Mouse (Mus musculus) small intestine, adult 2 months (tissue): ENCODE measurements around the gene Olfr141. TPM values are rescaled to one million over a fixed set of nuclear protein-coding genes. Genes with fewer than 3 reads are reported as not detected.

Source experiments
- H3K27ac ChIP-seq: fragments of 200-500 bp; 2 replicates; pipeline ENCODE4 v1.5.1; 2012; ENCODE audit warnings: low read depth, low read length, control low read depth, inconsistent platforms; ENCODE audit not compliant: insufficient read depth
- H3K27me3 ChIP-seq: fragments of 200-500 bp; 2 replicates; pipeline ENCODE4 v1.6.1; 2012; ENCODE audit warnings: mild to moderate bottlenecking, moderate library complexity, low read length, inconsistent platforms; ENCODE audit not compliant: control insufficient read depth, insufficient read depth
- H3K36me3 ChIP-seq: fragments of 200-500 bp; 2 replicates; pipeline ENCODE4 v1.6.1; 2012; ENCODE audit warnings: mild to moderate bottlenecking, low read length, control low read depth, inconsistent platforms; ENCODE audit not compliant: control insufficient read depth, insufficient read depth
- H3K4me1 ChIP-seq: fragments of 200-500 bp; 2 replicates; pipeline ENCODE4 v1.6.1; 2012; ENCODE audit warnings: low read length, inconsistent platforms, mixed read lengths; ENCODE audit not compliant: control insufficient read depth, insufficient read depth, insufficient read length
- H3K4me3 ChIP-seq: fragments of 200-500 bp; 2 replicates; pipeline ENCODE4 v1.5.1; 2012; ENCODE audit warnings: low read depth, mild to moderate bottlenecking, control low read depth, inconsistent platforms, low read length, moderate library complexity
- CTCF ChIP-seq: fragments of 200-500 bp; IDR thresholded peaks from 2 replicates; pipeline ENCODE4 v1.5.1; 2012; ENCODE audit warnings: low read depth, mild to moderate bottlenecking, control low read depth, inconsistent platforms, low read length, moderate library complexity, mixed read lengths; ENCODE audit not compliant: insufficient replicate concordance, insufficient read length; ENCODE audit errors: extremely low read depth
- POLR2A ChIP-seq: fragments of 200-500 bp; IDR thresholded peaks from 2 replicates; pipeline ENCODE4 v1.6.1; 2012; ENCODE audit warnings: low read depth, mild to moderate bottlenecking, control low read depth, inconsistent platforms, low read length, moderate library complexity
- WGBS: fragments of 180-500 bp; shearing (Covaris S2); methylation state at CpG from one replicate; pipeline ENCODE4 v1.1.7; 2018; 5-methylcytosine and 5-hydroxymethylcytosine counted together
- polyA plus RNA-seq: library from polyadenylated mRNA; depleted of rRNA; stranded (reverse); fragments of >200 nt; gene quantifications from 2 replicates; pipeline ENCODE4 v1.2.3, GENCODE M21; 2012; rRNA removed

Gene Olfr141
- polyA plus RNA-seq: not detected in 2 replicates

DNA sequence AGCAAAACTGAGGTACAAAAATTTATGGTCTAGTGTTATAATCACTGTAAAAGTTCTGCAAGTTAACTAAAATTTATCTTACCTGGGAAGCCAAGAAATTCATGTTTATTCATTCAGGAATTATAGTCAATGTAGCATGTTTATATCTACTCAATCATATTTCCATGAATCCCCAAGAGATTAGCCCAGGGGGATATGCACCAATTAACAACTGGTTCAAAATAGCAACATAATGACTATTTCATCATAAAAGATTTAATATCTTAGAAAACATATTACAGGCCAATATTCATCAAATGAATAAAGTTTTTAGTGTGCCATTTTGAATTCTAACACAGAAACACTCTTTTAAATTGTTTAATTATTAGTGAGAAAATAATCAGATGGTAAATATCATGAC, at the start of gene Olfr141:
Gene Olfr141 (minus strand): TSS at position 101 of the 400 bp plus-strand sequence.
- H3K4me3 ChIP-seq: no peak within 1 kb of the TSS
- no peak for TF ChIP-seq POLR2A
- no peak for TF ChIP-seq CTCF
- H3K36me3 ChIP-seq: no peaks in the 10 kb centered on the region
- H3K27ac ChIP-seq: no peak within 1 kb of the TSS
- H3K27me3 ChIP-seq: no peaks in the 10 kb centered on the region
- H3K4me1 ChIP-seq: no peaks in the 10 kb centered on the region

GRCm38 (mm10) chr2:86851596-86851995, 41.8 kb upstream of the Olfr141 start, which contains the start of gene Olfr1095:
Gene Olfr1095 (minus strand): TSS chr2:86851696.
- TF ChIP-seq CTCF: no peak
- TF ChIP-seq POLR2A: no peak
- H3K27me3 ChIP-seq: no peaks in the 10 kb centered on the region
- no peaks in the 10 kb centered on the region for H3K36me3 ChIP-seq
- no peak within 1 kb of the TSS for H3K27ac ChIP-seq
- H3K4me3 ChIP-seq: no peak within 1 kb of the TSS
- 79% methylated on average over 3 of the region's 3 CpGs for WGBS
- H3K4me1 ChIP-seq: no peaks in the 10 kb centered on the region

- Histone ChIP-seq H3K4me3 (no peak within 1 kb of the TSS), H3K4me1 (no peaks in the 10 kb centered on the region), H3K27me3 (no peaks in the 10 kb centered on the region), H3K27ac (no peak within 1 kb of the TSS), H3K36me3 (no peaks in the 10 kb centered on the region)
- TF ChIP-seq POLR2A (no peak), CTCF (no peak)
Observed at GRCm38 (mm10) chr2:86824363-86824762, 14.5 kb upstream of the Olfr141 start, which contains the start of gene Olfr1094. Gene Olfr1094 (plus strand): TSS chr2:86824663.

- Histone ChIP-seq H3K27me3 (no peaks in the 10 kb centered on the region), H3K36me3 (no peaks in the 10 kb centered on the region), H3K4me1 (no peaks in the 10 kb centered on the region), H3K4me3 (no peak within 1 kb of the TSS), H3K27ac (no peak within 1 kb of the TSS)
- TF ChIP-seq POLR2A (no peak), CTCF (no peak)
- WGBS: 66% methylated on average over 2 of the region's 2 CpGs
Observed at GRCm38 (mm10) chr2:86782179-86782578, 27.6 kb downstream of the Olfr141 start, which contains the start of gene Olfr1093. Gene Olfr1093 (plus strand): TSS chr2:86782479.

GRCm38 (mm10) chr2:86761050-86761449, 48.8 kb downstream of the Olfr141 start:
- Histone ChIP-seq H3K4me3 (no peak overlapping the region), H3K27me3 (no peaks in the 10 kb centered on the region), H3K27ac (no peak overlapping the region), H3K4me1 (no peaks in the 10 kb centered on the region), H3K36me3 (no peaks in the 10 kb centered on the region)
- no peak for TF ChIP-seq POLR2A
- no peak for TF ChIP-seq CTCF
- WGBS: 92% methylated on average over 6 of the region's 6 CpGs

- Histone ChIP-seq H3K4me1 (no peaks in the 10 kb centered on the region), H3K4me3 (no peak within 1 kb of the TSS), H3K36me3 (no peaks in the 10 kb centered on the region), H3K27ac (no peak within 1 kb of the TSS), H3K27me3 (no peaks in the 10 kb centered on the region)
- no peak for TF ChIP-seq CTCF
- no peak for TF ChIP-seq POLR2A
- WGBS: 85% methylated on average over 1 of the region's 1 CpGs
Observed at GRCm38 (mm10) chr2:86758893-86759292, 50.9 kb downstream of the Olfr141 start, which contains the start of gene Olfr1090. Gene Olfr1090 (minus strand): TSS chr2:86758993.

Other genes starting within 250 kb of the Olfr141 start
- gene Olfr1082, start 211.1 kb downstream of the Olfr141 start, polyA plus RNA-seq: not detected in 2 replicates
- gene Olfr1084, start 170.3 kb downstream of the Olfr141 start, polyA plus RNA-seq: not detected in 2 replicates
- not detected in 2 replicates for gene Olfr1085, start 148.0 kb downstream of the Olfr141 start, polyA plus RNA-seq
- not detected in 2 replicates for gene Olfr1086, start 129.9 kb downstream of the Olfr141 start, polyA plus RNA-seq
- not detected in 2 replicates for gene Olfr1087, start 111.6 kb downstream of the Olfr141 start, polyA plus RNA-seq
- not detected in 2 replicates for gene Olfr1089, start 76.3 kb downstream of the Olfr141 start, polyA plus RNA-seq
- not detected in 2 replicates for gene Olfr1090, start 51.0 kb downstream of the Olfr141 start, polyA plus RNA-seq
- gene Olfr1093, start 27.5 kb downstream of the Olfr141 start, polyA plus RNA-seq: not detected in 2 replicates
- gene Olfr1094, start 14.6 kb upstream of the Olfr141 start, polyA plus RNA-seq: not detected in 2 replicates
- not detected in 2 replicates for gene Olfr1095, start 41.7 kb upstream of the Olfr141 start, polyA plus RNA-seq
- not detected in 2 replicates for gene Gm13723, start 64.8 kb upstream of the Olfr141 start, polyA plus RNA-seq
- not detected in 2 replicates for gene Olfr1097, start 82.2 kb upstream of the Olfr141 start, polyA plus RNA-seq
- not detected in 2 replicates for gene Olfr1098, start 114.5 kb upstream of the Olfr141 start, polyA plus RNA-seq
- not detected in 2 replicates for gene Olfr1099, start 150.7 kb upstream of the Olfr141 start, polyA plus RNA-seq
- gene Olfr1100, start 169.9 kb upstream of the Olfr141 start, polyA plus RNA-seq: not detected in 2 replicates
- not detected in 2 replicates for gene Olfr1101, start 181.2 kb upstream of the Olfr141 start, polyA plus RNA-seq
- gene Olfr1102, start 188.4 kb upstream of the Olfr141 start, polyA plus RNA-seq: not detected in 2 replicates
- not detected in 2 replicates for gene Olfr1104, start 217.1 kb upstream of the Olfr141 start, polyA plus RNA-seq
- not detected in 2 replicates for gene Olfr1105, start 226.5 kb upstream of the Olfr141 start, polyA plus RNA-seq
- gene Olfr1106, start 242.3 kb upstream of the Olfr141 start, polyA plus RNA-seq: not detected in 2 replicates